Mouse (Mus musculus): ENCODE data around the gene Rapgef2.

DNA sequence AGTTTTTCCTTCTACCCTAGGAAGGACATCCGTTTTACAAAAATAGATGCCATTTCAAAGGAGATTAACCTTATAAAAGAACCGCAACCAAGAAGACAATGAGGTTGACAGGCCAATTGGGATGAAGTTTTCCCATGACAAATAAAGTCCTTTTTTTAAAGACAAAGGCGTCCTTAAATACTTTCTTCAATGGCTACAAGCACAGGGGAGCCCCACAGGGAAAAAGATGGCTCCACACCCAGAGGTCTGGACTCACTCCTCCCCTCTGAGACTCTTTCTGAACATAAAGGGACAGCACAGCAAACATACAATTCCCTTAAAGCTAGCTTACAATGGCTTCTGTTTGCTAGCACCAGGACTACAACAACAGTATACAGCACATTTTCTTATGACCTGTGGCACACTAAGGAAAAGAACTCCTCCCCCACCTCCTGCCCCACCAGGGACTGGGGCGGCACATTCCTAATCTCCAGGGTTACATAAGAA, 67.7 kb downstream of the Rapgef2 start:
- TF ChIP-seq CTCF (IDR thresholded peaks at IDR 0.05; ENCODE audit: low read depth) (no peak), EP300 (optimal IDR thresholded peaks at IDR 0.05) (no peak)

Measured in stomach, postnatal 0 days (tissue).